Mouse (Mus musculus): ENCODE results near the gene Inf2. TPM values are rescaled to one million over a fixed set of nuclear protein-coding genes. Genes with fewer than 3 reads are reported as not detected.

Inf2 gene
- total RNA-seq, 1 experiment from 2014 or later, result 5.6 TPM

- ATAC-seq (replicated peaks; ENCODE audit: insufficient number of reproducible peaks, low FRiP score, low TSS enrichment, poor library complexity, severe bottlenecking), result no peak
Measured at GRCm38 (mm10) chr12:112561163-112561562, 27.4 kb upstream of the Inf2 start.

- no peak for ATAC-seq (replicated peaks; ENCODE audit: insufficient number of reproducible peaks, low FRiP score, low TSS enrichment, poor library complexity, severe bottlenecking)
Measured at GRCm38 (mm10) chr12:112562462-112562861, 26.1 kb upstream of the Inf2 start.

GRCm38 (mm10) chr12:112563011-112563410 lies 25.6 kb upstream of the Inf2 start:
- ATAC-seq (replicated peaks; ENCODE audit: insufficient number of reproducible peaks, low FRiP score, low TSS enrichment, poor library complexity, severe bottlenecking), result no peak

GRCm38 (mm10) chr12:112570160-112570559 lies 18.4 kb upstream of the Inf2 start:
- no peak for ATAC-seq (replicated peaks; ENCODE audit: insufficient number of reproducible peaks, low FRiP score, low TSS enrichment, poor library complexity, severe bottlenecking)

GRCm38 (mm10) chr12:112571064-112571463 lies 17.5 kb upstream of the Inf2 start:
- no peak for ATAC-seq (replicated peaks; ENCODE audit: insufficient number of reproducible peaks, low FRiP score, low TSS enrichment, poor library complexity, severe bottlenecking)

- no peak for ATAC-seq (replicated peaks; ENCODE audit: insufficient number of reproducible peaks, low FRiP score, low TSS enrichment, poor library complexity, severe bottlenecking)
Measured at GRCm38 (mm10) chr12:112575274-112575986, 13.2 kb upstream of the Inf2 start.

- no peak for ATAC-seq (replicated peaks; ENCODE audit: insufficient number of reproducible peaks, low FRiP score, low TSS enrichment, poor library complexity, severe bottlenecking)
Measured at GRCm38 (mm10) chr12:112576341-112576740, 12.2 kb upstream of the Inf2 start.

- no peak for ATAC-seq (replicated peaks; ENCODE audit: insufficient number of reproducible peaks, low FRiP score, low TSS enrichment, poor library complexity, severe bottlenecking)
Measured at GRCm38 (mm10) chr12:112576749-112577148, 11.8 kb upstream of the Inf2 start.

- ATAC-seq (replicated peaks; ENCODE audit: insufficient number of reproducible peaks, low FRiP score, low TSS enrichment, poor library complexity, severe bottlenecking), result no peak
Measured at GRCm38 (mm10) chr12:112578296-112579090, 10.1 kb upstream of the Inf2 start.

- no peak for ATAC-seq (replicated peaks; ENCODE audit: insufficient number of reproducible peaks, low FRiP score, low TSS enrichment, poor library complexity, severe bottlenecking)
Measured at GRCm38 (mm10) chr12:112579430-112579829, 9.2 kb upstream of the Inf2 start.

GRCm38 (mm10) chr12:112579926-112580325 lies 8.7 kb upstream of the Inf2 start:
- ATAC-seq (replicated peaks; ENCODE audit: insufficient number of reproducible peaks, low FRiP score, low TSS enrichment, poor library complexity, severe bottlenecking), result no peak

- ATAC-seq (replicated peaks; ENCODE audit: insufficient number of reproducible peaks, low FRiP score, low TSS enrichment, poor library complexity, severe bottlenecking), result peak; percentile 57
Measured at GRCm38 (mm10) chr12:112581113-112581512, 7.5 kb upstream of the Inf2 start.

GRCm38 (mm10) chr12:112584954-112585353 lies 3.6 kb upstream of the Inf2 start:
- ATAC-seq (replicated peaks; ENCODE audit: insufficient number of reproducible peaks, low FRiP score, low TSS enrichment, poor library complexity, severe bottlenecking), result no peak

- ATAC-seq (replicated peaks; ENCODE audit: insufficient number of reproducible peaks, low FRiP score, low TSS enrichment, poor library complexity, severe bottlenecking), result no peak
Measured at GRCm38 (mm10) chr12:112585924-112586538, 2.6 kb upstream of the Inf2 start.

GRCm38 (mm10) chr12:112587125-112588124 lies 1.2 kb upstream of the Inf2 start:
- no peak for ATAC-seq (replicated peaks; ENCODE audit: insufficient number of reproducible peaks, low FRiP score, low TSS enrichment, poor library complexity, severe bottlenecking)

GRCm38 (mm10) chr12:112589491-112590191 lies 1.1 kb downstream of the Inf2 start:
- ATAC-seq (replicated peaks; ENCODE audit: insufficient number of reproducible peaks, low FRiP score, low TSS enrichment, poor library complexity, severe bottlenecking), result no peak

GRCm38 (mm10) chr12:112590566-112591239 lies 2.1 kb downstream of the Inf2 start:
- no peak for ATAC-seq (replicated peaks; ENCODE audit: insufficient number of reproducible peaks, low FRiP score, low TSS enrichment, poor library complexity, severe bottlenecking)
